Mouse (Mus musculus): ENCODE data around the gene Tmem266. TPM values are rescaled to one million over a fixed set of nuclear protein-coding genes. Genes with fewer than 3 reads are reported as not detected.

Tmem266 gene
- 0.58 and 1.3 TPM in 2 replicates for total RNA-seq (2021)
- long read RNA-seq, result 0 reads

DNA sequence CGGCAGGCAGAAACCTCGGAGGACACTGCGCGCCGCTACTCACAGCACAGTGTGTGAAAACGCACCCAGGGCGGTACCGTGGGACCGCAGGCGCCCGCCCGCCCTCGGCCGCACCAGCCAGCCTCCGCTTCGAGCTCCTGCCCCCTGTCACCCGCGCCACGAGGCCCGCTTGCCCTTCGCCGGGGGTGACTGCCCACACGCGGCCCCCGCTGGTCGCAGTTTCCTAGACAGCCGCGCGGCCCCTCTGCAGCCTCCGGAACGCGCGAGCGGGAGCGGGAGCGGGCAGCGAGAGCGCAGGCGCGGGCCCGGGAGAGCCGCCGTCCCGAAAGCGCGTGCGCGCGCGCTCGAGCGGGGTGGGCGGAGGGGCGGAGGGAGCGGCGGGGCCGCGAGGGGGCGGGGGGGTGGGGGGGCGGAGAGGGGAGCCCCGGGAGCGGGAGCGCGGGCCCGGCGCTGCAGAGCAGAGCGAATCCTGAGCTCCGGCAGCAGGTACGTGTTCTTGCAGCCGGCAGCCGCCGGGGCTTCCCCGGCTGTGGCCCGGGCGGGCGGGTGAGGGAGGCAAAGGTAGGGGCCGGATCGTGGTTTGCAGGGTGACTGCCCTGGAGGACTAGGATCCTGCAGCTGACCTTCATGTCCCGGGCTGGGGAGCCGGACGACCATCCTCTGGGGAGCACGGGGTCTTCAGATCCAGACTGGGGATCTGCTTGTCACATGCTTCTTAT is at the start of gene Tmem266, which contains the start of gene Nrg4:
Gene Tmem266 (plus strand): TSS at position 399 of the 719 bp plus-strand sequence.
Gene Nrg4 (minus strand): TSS at position 330 of the 719 bp plus-strand sequence.
- peak; percentile 85 for DNase-seq

DNA sequence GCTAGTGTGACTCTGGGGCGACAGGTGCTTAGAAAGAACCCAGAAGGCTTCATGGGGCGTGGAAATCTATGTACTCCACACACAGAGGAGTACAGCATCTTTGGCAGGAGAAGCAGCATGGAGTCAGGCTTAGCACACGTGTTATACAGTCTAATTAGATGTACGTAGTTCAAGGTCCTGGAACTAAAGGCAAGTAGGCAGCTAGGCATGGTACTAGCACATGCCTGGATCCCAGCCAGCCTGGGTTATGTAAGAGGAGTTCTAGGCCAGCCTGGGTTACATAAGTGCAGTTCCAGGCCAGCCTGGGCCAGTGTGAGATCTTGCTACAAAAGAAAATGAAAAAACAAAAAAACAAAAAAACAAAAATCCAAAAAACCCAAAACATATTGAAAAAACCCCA is 49.2 kb upstream of the Tmem266 start:
- peak; percentile 70 for DNase-seq

DNA sequence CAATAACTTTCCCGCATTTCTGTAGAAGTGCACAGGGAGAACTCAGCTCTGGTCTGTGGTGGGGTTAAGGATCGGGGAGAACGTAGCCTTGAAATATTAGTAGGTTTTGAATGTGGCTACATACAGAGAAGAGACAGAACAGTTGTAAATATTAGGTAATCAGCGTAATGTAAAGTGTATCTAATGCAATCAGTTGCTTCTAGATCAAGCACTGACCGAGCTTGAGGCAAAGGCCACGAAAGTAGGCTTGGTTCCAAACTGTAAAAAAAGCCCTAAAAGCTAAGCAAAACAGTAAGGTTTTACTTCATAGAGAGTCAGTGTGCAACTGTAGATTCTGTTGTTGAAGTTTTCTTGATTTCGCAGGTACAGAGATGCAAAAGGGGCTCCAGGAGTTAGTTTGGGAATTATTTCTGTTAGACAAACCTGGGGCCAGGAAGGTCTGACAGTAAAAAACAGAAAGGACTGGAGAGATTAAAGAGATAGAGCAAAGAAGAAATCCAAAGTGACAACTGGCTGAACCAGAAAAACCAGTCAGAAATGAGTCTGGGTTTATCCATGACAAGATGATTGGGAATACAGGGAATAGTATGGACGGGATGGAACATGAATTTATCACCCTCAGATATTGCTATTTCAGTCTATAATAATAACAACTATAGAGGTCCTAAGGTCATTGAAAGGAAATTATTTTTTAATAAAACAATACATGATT is 47.4 kb upstream of the Tmem266 start:
- DNase-seq, result no peak

GRCm38 (mm10) chr9:55283516-55283915 is 43.2 kb upstream of the Tmem266 start:
- DNase-seq, result peak; percentile 40

DNA sequence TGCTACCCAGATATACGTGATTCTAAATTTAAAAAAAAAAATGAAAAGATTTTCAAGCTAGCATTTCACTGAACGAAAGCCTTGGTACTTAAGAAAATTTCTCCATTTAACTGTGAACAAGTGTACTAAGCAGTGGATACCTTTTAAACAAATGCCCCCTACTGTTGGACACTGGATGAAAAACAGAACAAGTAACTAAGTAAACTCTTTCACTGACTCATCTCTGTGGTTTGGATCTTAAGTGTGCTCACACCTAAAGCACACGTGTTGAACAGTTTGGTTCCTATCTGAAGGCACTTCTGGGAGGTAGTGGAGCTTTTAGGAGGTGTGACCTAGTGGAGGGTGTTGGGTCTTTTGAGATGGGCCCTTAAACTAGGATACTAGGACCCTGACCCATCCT is 41.5 kb upstream of the Tmem266 start:
- DNase-seq, result no peak

GRCm38 (mm10) chr9:55289475-55290198 is 37.1 kb upstream of the Tmem266 start:
- no peak for DNase-seq

- no peak for DNase-seq
Observed at GRCm38 (mm10) chr9:55291966-55292365, 34.7 kb upstream of the Tmem266 start.

DNA sequence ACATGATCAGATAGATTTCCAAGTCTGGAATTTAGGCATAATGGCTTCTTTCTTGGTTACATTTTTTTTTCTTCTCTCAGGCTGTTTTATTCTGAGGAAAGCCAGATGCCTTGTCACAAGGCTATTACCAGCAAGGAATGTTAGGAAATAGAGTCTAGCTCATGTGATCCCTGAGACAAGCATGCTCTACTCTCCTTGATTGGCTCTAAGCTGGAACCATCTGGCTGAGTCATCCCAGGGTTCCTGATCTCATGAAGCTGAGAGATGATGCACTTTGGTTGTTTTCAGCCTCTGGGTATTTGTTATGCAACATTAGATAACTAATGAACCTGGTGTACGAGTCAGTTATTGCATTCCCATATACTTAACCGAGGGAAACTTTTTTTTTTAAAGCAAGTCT is 30.5 kb upstream of the Tmem266 start:
- DNase-seq, result no peak

DNA sequence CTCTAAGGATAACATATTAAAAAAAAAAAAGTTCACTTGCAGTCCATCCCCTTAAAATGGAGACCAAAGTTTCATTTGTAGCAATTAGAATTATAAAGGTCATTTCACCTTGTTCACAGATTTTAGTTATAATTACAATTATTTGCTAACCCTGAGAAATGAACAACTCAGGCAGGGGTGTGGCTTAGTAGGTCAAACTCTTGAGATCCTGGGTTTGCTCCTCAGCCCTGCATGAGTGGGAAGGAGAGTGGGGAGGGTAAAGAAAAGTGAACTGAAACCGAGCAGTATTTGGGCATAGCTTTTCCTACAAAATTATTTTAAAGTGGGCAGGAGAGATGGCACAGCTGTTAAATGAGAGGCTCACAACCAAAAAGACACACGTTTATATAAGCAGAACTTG is 19.6 kb upstream of the Tmem266 start:
- no peak for DNase-seq

DNA sequence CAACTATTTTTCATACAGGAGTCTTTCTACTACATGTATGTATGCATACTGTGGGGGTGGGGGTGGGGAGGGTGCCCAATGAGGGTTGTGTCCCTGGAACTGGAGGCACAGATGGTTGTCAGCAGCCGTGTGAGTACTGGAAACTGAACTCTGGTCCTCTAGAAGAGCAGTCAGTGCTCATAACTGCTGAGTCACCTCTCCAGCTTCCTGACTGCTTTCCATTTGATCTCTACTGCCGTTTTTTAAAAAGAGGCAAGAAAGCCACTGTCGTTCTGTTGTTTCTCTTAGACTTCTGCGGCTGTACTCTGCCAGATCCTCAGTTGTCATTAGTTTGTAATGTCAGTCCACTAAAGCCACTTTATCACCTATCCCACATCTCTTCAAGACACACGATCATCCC is 19.2 kb upstream of the Tmem266 start:
- no peak for DNase-seq

GRCm38 (mm10) chr9:55308455-55308854 is 18.3 kb upstream of the Tmem266 start:
- no peak for DNase-seq

- peak; percentile 59 for DNase-seq
Observed at GRCm38 (mm10) chr9:55311560-55311959, 15.2 kb upstream of the Tmem266 start.

DNA sequence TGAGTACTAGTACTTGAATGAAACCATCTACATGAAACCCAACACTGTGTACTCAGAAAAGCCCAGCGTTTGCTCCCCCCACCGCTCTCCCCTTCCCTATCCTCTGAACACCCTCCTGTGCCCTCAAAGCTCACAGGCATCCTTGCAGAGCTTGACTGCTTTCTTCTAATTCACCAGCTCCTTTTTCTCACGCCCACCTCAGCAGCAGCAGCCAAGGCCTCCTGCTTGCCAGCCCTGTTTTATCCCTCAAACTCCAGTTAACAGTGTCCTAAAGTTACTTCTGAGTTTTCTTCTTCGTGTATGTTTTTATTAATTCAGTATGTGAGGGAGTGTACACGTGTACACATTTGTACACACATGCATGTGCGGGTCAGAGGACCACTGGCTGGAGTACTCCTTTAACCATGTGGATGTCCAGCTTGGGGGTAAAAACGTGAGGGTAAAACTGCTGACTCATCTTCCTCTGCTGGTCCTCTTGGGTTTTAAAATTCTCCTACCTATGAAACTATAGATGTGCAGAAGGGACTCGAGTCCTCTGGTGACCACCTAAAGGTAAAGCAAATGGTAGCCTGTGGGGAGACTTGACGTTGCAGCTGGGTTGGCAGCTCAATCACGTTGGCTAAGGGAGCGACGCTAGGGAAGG is 13.0 kb upstream of the Tmem266 start:
- no peak for DNase-seq

DNA sequence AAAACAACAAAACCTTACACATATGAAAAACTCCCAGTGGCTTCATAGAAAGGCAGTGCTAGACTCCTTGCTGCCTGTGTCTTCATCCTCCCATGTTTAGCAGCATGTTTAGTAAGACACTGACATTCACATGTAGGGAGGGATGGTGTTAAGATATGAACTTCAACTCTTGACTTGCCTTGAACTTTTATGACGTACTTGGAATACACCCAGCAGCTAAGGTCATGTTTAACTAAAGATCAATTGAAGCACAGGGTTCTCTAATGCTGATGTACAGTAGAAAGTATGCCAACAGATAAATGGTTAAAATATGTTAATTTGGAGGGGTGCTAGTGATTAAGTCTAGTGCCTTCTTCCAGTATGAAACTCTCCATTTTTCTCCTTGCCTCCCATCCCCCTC is 4.1 kb upstream of the Tmem266 start:
- DNase-seq, result no peak

DNA sequence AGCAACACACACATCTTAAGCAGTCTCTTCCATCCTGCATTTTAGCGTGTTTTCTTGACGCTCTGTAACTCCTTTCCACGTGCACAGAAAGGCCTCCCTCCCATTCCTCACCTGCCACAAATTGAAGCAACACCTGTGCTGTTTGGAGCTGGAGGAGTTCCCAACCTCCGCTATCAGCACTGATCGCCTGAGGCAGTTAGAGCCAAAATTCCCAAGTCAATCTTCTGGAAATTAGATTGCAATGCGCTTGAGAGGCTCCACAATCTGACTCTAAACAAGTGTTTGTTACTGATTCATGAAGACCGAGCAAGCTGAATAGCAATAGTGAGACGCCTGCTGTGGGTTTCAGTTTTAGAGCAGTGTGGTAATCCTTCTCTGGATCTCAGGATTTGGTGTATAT is 2.6 kb upstream of the Tmem266 start:
- no peak for DNase-seq

DNA sequence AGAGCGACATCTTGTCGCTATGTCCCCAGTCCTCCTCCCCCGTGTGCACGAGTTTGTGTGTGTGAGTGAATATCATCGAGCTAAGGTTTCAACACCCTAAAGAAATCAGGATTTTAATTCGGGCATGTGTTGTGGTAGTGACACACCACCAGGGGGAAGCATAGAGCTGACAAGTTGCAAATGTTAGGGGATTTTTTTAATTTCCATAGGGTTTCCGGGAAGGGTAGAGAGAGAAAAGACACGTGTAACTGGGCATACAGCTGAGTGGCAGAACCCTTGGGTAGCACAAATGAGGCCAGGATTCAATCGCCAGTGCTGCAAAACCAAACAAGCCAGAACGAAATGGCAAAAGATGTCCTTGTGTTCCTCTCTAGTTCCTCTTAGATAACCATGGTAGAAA is 2.2 kb upstream of the Tmem266 start:
- no peak for DNase-seq

DNA sequence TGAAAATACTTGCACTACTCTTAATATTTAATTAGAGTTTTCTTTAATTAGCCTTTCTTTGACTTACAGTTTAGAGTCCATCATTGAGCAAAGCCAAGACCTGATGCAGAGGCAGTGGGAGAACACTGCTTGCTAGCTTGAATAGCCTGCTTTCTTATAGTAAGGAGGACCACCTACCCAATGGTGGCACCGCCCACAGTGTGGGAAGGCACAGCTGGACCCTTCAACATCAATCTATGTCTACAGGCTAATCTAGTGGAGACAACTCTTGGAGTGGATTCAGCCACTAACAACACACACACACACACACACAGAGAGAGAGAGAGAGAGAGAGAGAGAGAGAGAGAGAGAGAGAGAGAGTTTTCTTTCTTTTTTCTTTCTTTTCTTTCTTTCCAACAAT is 1.7 kb upstream of the Tmem266 start:
- no peak for DNase-seq

- no peak for DNase-seq
Observed at GRCm38 (mm10) chr9:55325564-55326514, 874 bp upstream of the Tmem266 start.

DNA sequence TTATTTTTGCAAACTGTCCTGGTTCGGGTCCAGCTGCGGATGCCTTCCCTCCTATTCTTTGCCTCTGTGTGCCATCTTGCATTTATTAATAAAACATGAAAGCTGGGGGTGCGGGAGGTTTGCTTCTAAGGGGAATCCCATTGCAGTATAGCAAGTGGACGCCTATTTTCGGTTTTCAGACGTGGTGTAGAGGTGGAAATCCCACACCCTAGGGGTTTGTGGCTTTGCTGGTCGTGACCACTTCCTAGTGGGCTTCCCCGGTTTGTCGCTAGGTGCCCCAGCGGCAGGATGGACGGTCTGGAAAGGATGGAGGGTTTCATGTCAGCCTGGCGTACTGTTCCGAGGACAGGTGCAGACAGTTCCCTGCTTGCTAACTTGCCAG is 512 bp downstream of the Tmem266 start:
- DNase-seq, result no peak

DNA sequence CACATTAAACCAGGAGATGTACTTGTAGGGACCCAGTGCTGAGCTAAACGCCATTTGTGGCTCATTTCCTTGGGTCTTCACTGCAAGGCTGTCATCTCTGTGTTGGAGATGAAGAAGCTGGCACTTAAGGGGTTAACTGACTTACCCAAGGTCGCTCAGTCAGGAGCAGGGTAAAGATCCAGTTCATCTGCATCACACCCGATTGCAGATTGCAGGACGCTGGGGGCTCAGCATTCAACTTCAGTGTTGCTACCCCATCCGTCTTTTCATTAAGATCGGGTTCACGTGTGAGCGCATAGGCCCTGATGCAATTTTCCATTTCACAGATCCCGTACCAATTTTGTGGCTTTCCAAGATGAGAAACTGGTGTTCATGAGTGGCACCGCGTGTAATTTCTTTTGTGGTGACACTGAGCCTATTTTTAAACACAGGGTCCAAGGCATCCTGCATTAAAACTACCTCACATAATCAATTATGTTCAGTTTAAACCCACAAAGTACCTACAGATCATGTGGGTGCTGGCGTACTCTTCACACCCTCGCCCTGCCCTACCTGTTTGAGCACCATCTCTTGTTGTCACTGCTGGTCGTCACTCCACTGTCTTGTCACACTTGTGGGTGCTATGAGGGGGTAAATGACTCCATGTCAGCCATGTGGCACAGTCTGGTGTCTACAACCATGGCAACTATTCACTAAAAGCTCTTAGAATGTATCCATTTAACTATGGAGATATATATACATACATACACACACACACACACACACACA is 1.6 kb downstream of the Tmem266 start:
- DNase-seq, result no peak

DNA sequence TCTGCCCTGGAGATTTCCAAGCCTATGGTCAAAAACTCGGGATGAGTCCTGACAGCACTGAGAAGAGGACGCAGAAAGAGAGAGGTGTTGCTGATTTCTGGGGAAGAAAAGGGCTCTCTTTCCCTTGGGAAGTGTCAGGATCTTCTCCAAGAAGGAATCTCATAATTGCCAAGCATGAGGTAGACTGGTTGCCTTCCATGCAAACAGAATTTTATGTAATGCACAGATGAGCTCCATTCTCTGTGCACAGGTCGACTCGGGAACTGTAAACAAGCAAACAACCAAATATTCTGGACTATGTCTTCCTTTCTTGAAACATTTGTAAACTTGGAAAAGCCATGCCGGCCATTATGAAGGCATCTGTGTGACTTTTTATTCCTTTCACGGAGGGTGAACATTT is 2.7 kb downstream of the Tmem266 start:
- DNase-seq, result no peak

Measured in adrenal gland, postnatal 25 days (tissue).